Mouse (Mus musculus): ENCODE data around the gene Nrarp. TPM values are rescaled to one million over a fixed set of nuclear protein-coding genes. Genes with fewer than 3 reads are reported as not detected.
A peak's percentile ranks its signal among the peaks of the same experiment; 100 is the strongest.

Nrarp gene
- total and polyA plus RNA-seq, 3 experiments = 0.20 to 3.1 (median 0.35) TPM

DNA sequence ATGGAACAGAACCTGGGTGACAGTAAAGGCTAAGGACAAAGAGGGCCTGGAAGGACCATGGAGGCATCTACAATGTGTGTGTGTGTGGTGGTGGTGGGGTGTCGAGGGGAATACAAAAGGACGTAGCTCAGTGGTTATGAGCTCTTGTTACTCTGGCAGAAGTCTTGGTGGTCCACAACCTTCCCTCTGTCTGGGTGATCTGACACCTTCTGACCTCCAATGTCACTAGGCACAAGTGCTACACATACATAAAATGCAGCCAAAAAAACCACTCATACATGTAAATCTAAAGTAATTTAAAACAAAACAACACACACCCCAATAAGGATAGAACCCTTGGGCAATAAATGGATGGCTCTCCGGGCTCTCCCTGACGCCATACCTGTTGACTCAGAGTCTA, 46.8 kb downstream of the Nrarp start:
- peaks cover 6 to 27% of the 10 kb centered on the region in 2 experiments; a peak in 3 of 4 replicates for H3K4me1 ChIP-seq (ENCODE audit: control insufficient read depth in 1 of 2, insufficient read depth in 2 of 2)
- dilution Hi-C loops (cut with MboI; ENCODE audit: extremely low pct_ligation_motif_present, extremely low pct_unique_long_range_greater_than_20kb, low sequenced_read_pairs) = no loop called here
- DNase-seq (ENCODE audit: extremely low read depth) = no peak
- H3K9ac ChIP-seq (ENCODE audit: insufficient read depth, low read depth) = no peak overlapping the region
- TF ChIP-seq JUN (IDR thresholded peaks at IDR 0.05; ENCODE audit: insufficient read depth, low read depth, low read length) (no peak), SIN3A (IDR thresholded peaks at IDR 0.05; ENCODE audit: low read length) (no peak), CTCF (conservative IDR thresholded peaks at IDR 0.05 in 1 of 2, IDR thresholded peaks at IDR 0.05 in 1 of 2; ENCODE audit: low read depth in 2 of 2, low read length in 2 of 2) (no peak), BHLHE40 (IDR thresholded peaks at IDR 0.05; ENCODE audit: low read depth, low read length) (no peak)
- no peak overlapping the region for H3K4me3 ChIP-seq (replicated peaks in 1 of 3; ENCODE audit: low read depth in 2 of 3, low read length in 2 of 3, poor library complexity in 1 of 3)
- peaks cover 34% of the 10 kb centered on the region for H3K27me3 ChIP-seq (replicated peaks)
- H3K36me3 ChIP-seq (replicated peaks in 1 of 2; ENCODE audit: control insufficient read depth in 1 of 2, insufficient read depth in 1 of 2, low read length in 1 of 2) = peaks cover 8 to 14% of the 10 kb centered on the region in 2 experiments
- no peak overlapping the region for H3K4me2 ChIP-seq (ENCODE audit: insufficient read depth, low read depth, poor library complexity, severe bottlenecking)
- H3K9me3 ChIP-seq (replicated peaks; ENCODE audit: low read length) = no peaks in the 10 kb centered on the region
- no peak overlapping the region for H3K27ac ChIP-seq (ENCODE audit: insufficient read depth, low read depth)
- H3K79me2 ChIP-seq (replicated peaks; ENCODE audit: control insufficient read depth, extremely low read depth, insufficient read depth, poor library complexity, severe bottlenecking) = peaks cover 9% of the 10 kb centered on the region
- in situ Hi-C loops (cut with MboI; ENCODE audit: low pct_ligation_motif_present, low pct_unique_long_range_greater_than_20kb, low sequenced_read_pairs) = no loop called here

DNA sequence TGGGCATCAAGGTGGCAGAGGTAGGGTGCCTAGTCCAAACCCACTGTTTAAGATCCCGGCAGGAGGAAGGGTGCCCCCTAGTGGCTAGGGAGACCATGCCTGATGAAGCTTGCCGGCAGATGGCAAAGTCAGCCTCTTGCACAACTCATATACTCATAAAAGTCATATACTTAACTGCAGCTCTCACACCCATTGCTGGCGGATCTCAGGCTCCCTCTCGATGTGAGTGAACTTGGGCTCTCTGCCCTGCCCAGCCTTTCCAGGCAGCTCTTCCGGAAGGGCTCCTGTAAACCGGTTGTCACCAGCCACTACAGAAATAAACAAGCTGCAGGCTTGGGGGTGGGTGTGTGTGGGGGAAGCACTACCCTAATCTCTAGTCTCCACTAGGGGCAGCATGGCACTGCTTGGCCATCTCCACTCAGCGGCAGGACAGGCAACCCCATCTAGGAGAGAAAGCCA, 47.9 kb downstream of the Nrarp start:
- Histone ChIP-seq H3K4me3 (replicated peaks in 1 of 3; ENCODE audit: low read depth in 2 of 3, low read length in 2 of 3, poor library complexity in 1 of 3) (peak overlapping the region; percentile 23 to 33 (median 23)), H3K4me2 (ENCODE audit: insufficient read depth, low read depth, poor library complexity, severe bottlenecking) (peak overlapping the region; percentile 52), H3K27ac (ENCODE audit: insufficient read depth, low read depth) (peak overlapping the region; percentile 14; the same call in 1 of the 2 replicates), H3K9me3 (replicated peaks; ENCODE audit: low read length) (no peaks in the 10 kb centered on the region), H3K9ac (ENCODE audit: insufficient read depth, low read depth) (no peak overlapping the region), H3K27me3 (replicated peaks) (peaks cover 45% of the 10 kb centered on the region), H3K79me2 (replicated peaks; ENCODE audit: control insufficient read depth, extremely low read depth, insufficient read depth, poor library complexity, severe bottlenecking) (peaks cover 5% of the 10 kb centered on the region), H3K36me3 (replicated peaks in 1 of 2; ENCODE audit: control insufficient read depth in 1 of 2, insufficient read depth in 1 of 2, low read length in 1 of 2) (peaks cover 4 to 5% of the 10 kb centered on the region in 2 experiments), H3K4me1 (ENCODE audit: control insufficient read depth in 1 of 2, insufficient read depth in 2 of 2) (peaks cover 4 to 26% of the 10 kb centered on the region in 2 experiments; a peak in 3 of 4 replicates)
- DNase-seq (ENCODE audit: extremely low read depth) = peak; percentile 90
- in situ Hi-C loops (cut with MboI; ENCODE audit: low pct_ligation_motif_present, low pct_unique_long_range_greater_than_20kb, low sequenced_read_pairs) (no loop called here), dilution Hi-C loops (cut with MboI; ENCODE audit: extremely low pct_ligation_motif_present, extremely low pct_unique_long_range_greater_than_20kb, low sequenced_read_pairs) (no loop called here)
- no peak for TF ChIP-seq POLR2AphosphoS2 (IDR thresholded peaks at IDR 0.05; ENCODE audit: low read depth, low read length)
- no peak for TF ChIP-seq MAZ (IDR thresholded peaks at IDR 0.05; ENCODE audit: low read depth, low read length)
- TF ChIP-seq MXI1 (IDR thresholded peaks at IDR 0.05; ENCODE audit: low read depth, low read length) = no peak
- 0 out of 2 replicates have a peak, but pooled peaks have one; percentile 40 for TF ChIP-seq CHD2 (IDR thresholded peaks at IDR 0.05; ENCODE audit: low read length)
- no peak; the same call in 1 of the 2 replicates for TF ChIP-seq IRF4 (IDR thresholded peaks at IDR 0.05; ENCODE audit: low read depth, low read length)
- TF ChIP-seq USF1 (IDR thresholded peaks at IDR 0.05; ENCODE audit: low read depth, low read length) = no peak
- no peak; the same call in 1 of the 2 replicates for TF ChIP-seq POLR2A (IDR thresholded peaks at IDR 0.05; ENCODE audit: low read depth, low read length)
- TF ChIP-seq HCFC1 (IDR thresholded peaks at IDR 0.05; ENCODE audit: low read depth, low read length) = no peak
- no peak for TF ChIP-seq PAX5 (IDR thresholded peaks at IDR 0.05; ENCODE audit: low read length)
- TF ChIP-seq E2F4 (IDR thresholded peaks at IDR 0.05; ENCODE audit: insufficient replicate concordance, low read depth, low read length) = no peak
- no peak for TF ChIP-seq MYC (IDR thresholded peaks at IDR 0.05; ENCODE audit: low read depth, low read length)
- TF ChIP-seq NELFE (IDR thresholded peaks at IDR 0.05; ENCODE audit: low read depth, low read length) = peak; percentile 40
- no peak for TF ChIP-seq ZKSCAN1 (IDR thresholded peaks at IDR 0.05; ENCODE audit: borderline replicate concordance, low read depth, low read length)
- no peak for TF ChIP-seq JUN (IDR thresholded peaks at IDR 0.05; ENCODE audit: insufficient read depth, low read depth, low read length)
- TF ChIP-seq TBP (conservative IDR thresholded peaks at IDR 0.05; ENCODE audit: low read depth, low read length) = no peak
- peak; percentile 75 for TF ChIP-seq ELF1 (IDR thresholded peaks at IDR 0.05; ENCODE audit: low read depth, low read length)
- no peak; the same call in 1 of the 2 replicates for TF ChIP-seq ETS1 (conservative IDR thresholded peaks at IDR 0.05; ENCODE audit: low read depth, low read length)
- no peak for TF ChIP-seq RCOR1 (conservative IDR thresholded peaks at IDR 0.05; ENCODE audit: low read depth, low read length)
- no peak for TF ChIP-seq ZC3H11A (IDR thresholded peaks at IDR 0.05; ENCODE audit: low read depth, low read length)
- peak; percentile 59 for TF ChIP-seq SMC3 (IDR thresholded peaks at IDR 0.05; ENCODE audit: low read depth, low read length)
- peak; percentile 72 for TF ChIP-seq RAD21 (IDR thresholded peaks at IDR 0.05; ENCODE audit: low read depth, low read length)
- no peak for TF ChIP-seq MAFK (IDR thresholded peaks at IDR 0.05; ENCODE audit: insufficient replicate concordance, low read length)
- TF ChIP-seq SIN3A (IDR thresholded peaks at IDR 0.05; ENCODE audit: low read length) = 0 out of 2 replicates have a peak, but pooled peaks have one; percentile 66
- no peak for TF ChIP-seq JUND (conservative IDR thresholded peaks at IDR 0.05; ENCODE audit: low read depth, low read length)
- TF ChIP-seq MEF2A (IDR thresholded peaks at IDR 0.05; ENCODE audit: borderline replicate concordance, low read depth, low read length) = 0 out of 2 replicates have a peak, but pooled peaks have one; percentile 15
- no peak for TF ChIP-seq ZMIZ1 (IDR thresholded peaks at IDR 0.05; ENCODE audit: low read depth, low read length)
- TF ChIP-seq CHD1 (IDR thresholded peaks at IDR 0.05; ENCODE audit: low read depth, low read length) = no peak
- TF ChIP-seq UBTF (IDR thresholded peaks at IDR 0.05; ENCODE audit: low read depth, low read length) = 0 out of 2 replicates have a peak, but pooled peaks have one; percentile 54
- TF ChIP-seq CTCF (conservative IDR thresholded peaks at IDR 0.05 in 1 of 2, IDR thresholded peaks at IDR 0.05 in 1 of 2; ENCODE audit: low read depth in 2 of 2, low read length in 2 of 2) = peak; percentile 80 to 95
- no peak for TF ChIP-seq USF2 (conservative IDR thresholded peaks at IDR 0.05; ENCODE audit: low read depth, low read length)
- TF ChIP-seq GABPA (IDR thresholded peaks at IDR 0.05; ENCODE audit: insufficient replicate concordance, low read depth, low read length) = no peak

All from CH12.LX (cell line).